Mouse (Mus musculus): Measurements from ENCODE around the gene Lrrc63.
"Not testable (repeated sequence)": the region's sequence is repeated elsewhere in the genome, so short reads cannot be mapped to it uniquely, and the experiment has no call there.

Gene Lrrc63

DNA sequence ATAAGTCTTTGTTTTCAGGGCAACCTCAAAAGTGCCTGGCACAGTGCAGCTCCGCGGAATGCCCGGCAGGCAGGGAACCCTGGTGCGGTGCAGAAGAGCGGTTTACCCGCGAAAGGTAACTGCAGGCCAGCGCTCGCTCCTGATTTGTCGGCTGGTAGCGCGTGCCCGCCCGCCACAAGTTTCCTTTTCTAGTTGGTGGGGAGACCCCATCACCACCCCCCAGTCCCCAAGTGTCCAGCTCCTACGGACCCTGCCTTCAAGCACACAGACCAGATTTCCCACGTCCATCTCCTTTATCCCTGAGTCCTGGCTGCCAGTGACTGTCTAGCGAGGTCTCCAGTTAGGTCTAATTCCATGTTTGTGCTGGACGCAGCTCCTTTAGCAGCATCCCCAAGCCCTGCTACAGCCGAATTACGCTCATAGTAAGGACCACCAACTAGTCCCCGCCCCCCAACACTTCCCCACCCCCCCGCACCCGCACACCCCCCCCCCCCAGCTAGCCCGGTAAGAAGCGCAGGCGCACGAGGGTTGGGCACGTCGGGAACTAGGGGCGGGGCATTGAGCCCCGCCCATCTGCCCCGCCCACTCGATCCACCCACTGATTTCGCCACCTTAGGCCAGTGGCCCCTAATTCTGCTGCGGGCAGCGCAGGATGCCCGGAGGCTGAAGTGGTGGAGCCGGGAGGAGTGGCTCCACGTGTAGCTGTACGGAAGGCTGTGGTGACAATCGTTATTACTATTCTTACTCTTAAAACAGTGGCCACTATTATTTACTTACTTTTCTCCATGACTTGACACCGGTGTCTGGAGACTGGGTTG is at the start of gene Lrrc63, which contains the start of gene Lcp1:
Lrrc63 (minus strand) TSS at position 381 of the 818 bp plus-strand sequence.
Lcp1 (plus strand) TSS at position 601 of the 818 bp plus-strand sequence.
- in situ Hi-C loops (cut with MboI, MseI), result no loop called here

DNA sequence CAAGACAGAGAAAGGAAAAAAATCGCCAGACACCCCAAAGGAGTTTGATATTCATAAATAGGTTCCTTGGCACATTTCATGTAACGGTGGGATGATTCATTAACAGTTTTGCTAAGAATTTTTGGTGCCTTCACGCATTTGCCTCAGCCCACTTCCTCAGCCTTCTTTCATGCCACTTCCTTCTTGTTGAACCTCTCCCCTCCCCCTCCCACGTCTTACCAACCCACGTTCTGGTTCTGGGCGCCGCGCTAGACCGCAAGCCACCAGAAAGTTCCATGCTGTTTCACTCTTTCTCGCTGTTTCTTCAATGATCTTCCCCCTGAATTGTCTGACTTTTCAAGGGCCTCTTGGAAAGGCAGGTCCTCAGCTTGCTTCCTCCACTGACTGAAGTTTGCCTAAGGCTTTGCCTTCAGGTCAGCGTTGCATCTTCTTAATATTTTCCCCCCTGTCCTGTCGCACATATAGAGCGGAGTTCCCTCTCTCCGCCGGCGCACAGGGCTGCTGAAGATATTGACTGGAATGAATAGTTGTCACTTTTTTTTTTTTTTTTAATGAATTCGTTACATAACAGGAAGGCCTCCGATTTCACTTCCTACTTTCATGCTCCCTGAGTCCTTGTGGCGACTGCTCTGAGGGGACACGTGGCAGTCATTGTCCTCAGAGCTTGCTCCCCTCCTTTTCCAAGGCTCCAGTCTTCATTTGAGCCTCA is 48.7 kb upstream of the Lrrc63 start:
- in situ Hi-C loops (cut with MboI, MseI), result no loop called here

DNA sequence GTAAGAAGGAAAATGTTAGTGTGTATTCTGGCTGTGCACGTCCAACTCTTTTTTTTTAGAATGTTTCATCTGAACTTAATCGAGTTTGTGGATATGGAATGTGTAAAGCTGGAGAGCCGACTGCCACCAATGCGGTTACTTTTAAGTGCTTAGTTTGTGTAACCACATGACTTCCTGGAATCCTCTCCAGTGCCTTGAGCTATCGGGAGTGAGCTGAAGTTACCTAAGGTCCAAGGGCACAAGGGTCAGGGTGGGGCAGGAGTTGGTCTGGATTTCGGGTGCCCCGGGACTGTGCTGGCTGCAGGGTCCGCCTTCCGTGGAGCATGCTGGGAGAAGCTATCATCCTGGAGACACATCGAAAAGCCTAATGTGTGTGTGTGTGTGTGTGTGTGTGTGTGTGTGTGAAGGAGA is 48.1 kb upstream of the Lrrc63 start:
- in situ Hi-C loops (cut with MboI, MseI), result no loop called here

- in situ Hi-C loops (cut with MboI, MseI), result no loop called here
Observed at GRCm38 (mm10) chr14:75178384-75178793, 47.7 kb upstream of the Lrrc63 start.

GRCm38 (mm10) chr14:75177400-75177799 is 46.7 kb upstream of the Lrrc63 start:
- in situ Hi-C loops (cut with MboI, MseI), result no loop called here

DNA sequence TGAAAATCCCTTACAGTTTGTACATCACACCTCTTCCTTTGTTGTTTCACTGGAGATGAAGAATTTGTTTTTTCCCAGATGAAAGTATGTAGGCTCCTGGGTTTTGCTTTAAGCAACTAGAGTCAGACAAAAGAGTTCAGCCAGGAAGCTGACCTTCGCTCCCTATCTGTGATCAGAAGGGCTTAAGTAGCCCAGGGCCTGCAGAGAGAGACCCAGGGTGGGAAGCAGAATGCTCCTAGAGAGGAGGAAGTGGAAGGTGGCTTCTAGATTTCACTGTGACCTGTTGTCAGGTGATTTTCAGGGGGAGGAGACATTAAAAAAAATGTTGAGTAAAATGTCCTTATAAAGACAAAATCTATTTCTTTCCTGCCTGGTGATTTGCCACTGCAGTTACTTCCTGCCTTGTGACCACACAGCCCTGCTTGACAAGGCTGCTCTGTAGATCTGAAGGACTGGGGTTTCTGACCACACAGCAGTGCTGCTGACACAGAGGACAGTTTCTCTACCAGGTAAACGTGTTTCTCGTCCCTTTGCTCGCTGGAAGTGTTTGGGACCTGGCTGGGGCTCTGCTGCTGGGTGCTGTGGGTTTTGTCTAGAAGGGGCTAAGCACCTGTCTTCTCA is 45.9 kb upstream of the Lrrc63 start:
- in situ Hi-C loops (cut with MboI, MseI), result no loop called here

DNA sequence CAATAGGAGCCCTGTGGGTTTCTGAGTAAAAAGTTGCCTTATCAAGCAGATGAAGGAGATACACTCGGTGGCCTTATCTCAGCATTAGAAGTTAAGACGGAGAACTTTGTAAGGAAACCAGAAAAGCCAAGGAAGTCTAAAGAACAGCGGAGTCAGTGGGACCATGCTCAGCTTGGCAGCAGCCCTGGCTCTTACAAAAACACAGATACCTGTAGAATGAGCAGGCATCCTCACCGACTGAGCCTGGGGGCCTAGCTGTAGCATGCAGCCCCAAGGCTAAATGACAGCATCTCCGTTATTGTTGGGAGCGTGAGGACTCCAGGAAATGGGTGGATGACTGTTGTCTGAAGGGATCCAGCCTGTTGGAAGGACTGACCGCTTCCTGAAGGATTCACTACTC is 45.1 kb upstream of the Lrrc63 start:
- in situ Hi-C loops (cut with MboI, MseI), result no loop called here

DNA sequence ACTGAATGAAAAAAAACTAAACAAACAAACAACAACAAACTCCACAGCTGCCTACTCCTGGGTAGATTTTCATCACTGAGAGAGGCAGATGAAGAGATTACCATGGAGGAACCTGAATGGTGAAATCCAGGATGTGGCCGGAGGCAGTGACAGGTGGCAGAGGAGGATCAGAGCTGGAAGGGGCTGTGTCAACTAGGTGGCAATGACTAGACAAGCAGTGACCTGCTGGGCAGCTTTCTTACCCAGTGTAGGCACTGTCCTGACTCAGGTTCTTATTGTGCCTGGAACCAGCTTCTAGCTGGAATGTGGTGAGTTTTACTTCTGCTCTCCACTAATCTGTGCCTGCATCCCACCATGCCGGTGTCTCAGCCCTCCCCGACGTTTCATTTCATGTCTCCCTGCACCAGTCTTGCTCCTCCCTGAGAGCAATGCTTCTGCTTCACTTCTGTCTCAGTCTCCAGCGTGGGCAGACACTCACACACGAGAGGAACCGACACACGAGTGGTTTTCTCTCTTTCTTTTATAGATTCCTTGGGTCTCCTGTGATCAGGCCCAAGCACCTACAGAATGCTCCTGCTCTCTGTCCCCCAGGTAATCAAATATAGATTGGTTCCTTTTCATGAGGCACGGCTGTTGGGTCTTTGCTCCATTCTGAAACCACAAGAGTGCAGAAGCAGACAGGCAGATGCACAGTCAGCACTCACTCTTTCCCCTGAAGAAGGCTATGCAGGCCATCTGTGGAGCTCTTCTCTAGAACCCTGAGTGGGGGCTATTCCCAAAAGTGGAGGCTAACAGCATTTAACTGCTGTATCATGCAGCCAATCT is 44.3 kb upstream of the Lrrc63 start:
- in situ Hi-C loops (cut with MboI, MseI), result loop anchor here (5.0 kb wide), 1 partner anchor 38 kb away; no protein-coding TSS in a partner anchor

DNA sequence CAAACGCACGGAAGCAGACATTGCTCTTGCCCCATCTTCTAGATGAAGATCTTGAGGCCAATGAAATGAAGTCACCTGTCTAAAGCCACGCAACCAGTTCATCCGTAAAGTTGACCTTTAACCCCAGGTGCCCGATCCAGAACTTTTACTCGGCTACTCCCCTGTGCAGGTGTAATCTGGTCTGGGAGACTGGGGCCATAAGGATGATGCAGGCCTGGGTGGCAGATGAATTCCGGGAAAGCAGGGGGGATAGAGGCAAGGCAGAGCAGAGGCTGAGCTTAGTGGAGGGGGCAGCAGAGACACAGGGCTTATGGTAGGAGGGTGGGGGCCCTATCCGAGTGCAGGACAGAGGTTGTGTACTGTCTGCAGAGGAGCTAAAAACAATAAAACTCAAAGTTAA is 43.6 kb upstream of the Lrrc63 start:
- in situ Hi-C loops (cut with MboI, MseI), result loop anchor here (5.0 kb wide), 1 partner anchor 37 kb away; no protein-coding TSS in a partner anchor

DNA sequence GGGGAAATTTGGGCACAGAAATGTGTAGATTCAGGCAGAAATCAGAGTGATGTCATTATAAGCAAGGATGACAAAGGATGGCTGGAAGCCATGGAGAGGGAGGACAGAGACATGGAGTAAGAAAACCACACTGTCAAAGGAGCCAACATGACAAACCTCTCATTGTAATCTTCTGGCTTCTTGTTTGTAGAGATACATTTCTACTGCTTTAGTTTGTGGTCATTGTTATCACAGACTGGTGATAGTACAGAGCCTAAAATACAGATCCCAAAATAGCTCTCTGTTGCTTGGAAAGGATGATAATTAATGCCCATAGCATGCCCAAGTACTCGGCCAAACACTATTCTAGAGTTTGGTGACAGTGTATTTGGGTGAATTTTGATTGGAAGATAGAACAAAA is 39.9 kb upstream of the Lrrc63 start:
- in situ Hi-C loops (cut with MboI, MseI), result loop anchor here (5.0 kb wide), 1 partner anchor 33 kb away; no protein-coding TSS in a partner anchor

- in situ Hi-C loops (cut with MboI, MseI), result no loop called here
Observed at GRCm38 (mm10) chr14:75168501-75168900, 37.8 kb upstream of the Lrrc63 start.

DNA sequence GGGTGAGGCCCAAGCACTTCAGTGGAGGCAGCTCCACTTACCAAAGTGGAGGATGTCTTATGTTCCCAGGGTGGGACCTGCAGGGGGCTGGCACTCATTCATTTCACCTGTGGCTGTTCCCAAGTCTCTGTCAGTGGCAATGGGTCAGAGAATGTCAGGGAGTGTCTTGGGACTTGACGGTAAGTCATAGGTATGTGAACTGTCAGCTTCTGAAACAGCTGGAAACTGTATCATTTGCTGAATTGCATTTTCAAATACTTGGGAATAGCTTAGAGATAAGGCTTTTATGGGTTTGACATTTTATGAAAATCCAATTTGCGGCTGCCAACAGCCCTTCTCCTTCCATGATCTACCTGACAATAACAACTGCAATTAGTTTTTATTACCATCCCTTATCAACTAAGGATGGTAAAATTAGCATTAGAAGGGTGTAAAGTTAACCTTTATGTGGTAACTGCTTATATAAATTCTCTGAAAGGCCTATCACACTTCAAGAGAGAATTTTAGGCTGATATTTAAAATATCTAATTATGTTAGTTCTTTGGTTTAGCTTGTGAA is 35.0 kb upstream of the Lrrc63 start:
- in situ Hi-C loops (cut with MboI, MseI), result no loop called here

DNA sequence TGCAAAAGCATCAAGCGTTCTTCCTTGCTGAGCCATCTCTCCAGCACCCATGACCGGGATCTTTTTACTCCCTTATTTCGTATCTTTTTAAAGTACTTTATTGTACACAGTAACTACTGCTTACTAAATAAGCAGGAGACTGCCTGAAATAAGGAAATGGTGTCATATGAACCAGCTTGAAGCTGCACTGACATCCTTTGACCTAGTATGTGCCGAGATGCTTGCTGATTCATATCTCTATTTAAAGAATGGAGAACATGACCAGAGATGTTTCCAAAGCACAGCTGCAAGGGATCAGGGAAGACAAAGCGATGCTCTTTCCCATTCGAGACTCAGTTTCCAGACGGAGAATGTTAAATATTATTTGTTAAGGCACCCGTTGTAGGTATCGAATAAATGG is 33.7 kb upstream of the Lrrc63 start:
- in situ Hi-C loops (cut with MboI, MseI), result no loop called here

GRCm38 (mm10) chr14:75163866-75164265 is 33.2 kb upstream of the Lrrc63 start:
- in situ Hi-C loops (cut with MboI, MseI), result no loop called here

DNA sequence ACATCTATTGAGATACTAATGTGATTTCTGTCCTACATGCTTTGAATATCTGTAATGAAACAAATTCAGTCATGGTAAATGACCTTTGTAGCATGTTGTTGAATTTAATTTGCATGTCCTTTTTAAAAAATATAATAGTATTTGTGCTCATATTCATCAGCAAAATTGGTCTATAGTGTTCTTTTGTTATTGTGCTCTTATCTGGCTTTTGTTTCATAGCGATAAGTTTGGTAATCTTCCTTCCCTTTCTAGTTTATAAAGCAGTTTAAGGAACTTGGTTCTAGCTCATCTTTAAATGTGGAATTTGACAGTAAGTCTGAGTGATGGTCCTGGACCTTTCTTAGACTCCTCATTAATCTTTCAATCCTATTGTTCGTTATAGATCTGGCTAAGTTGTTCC is 28.7 kb upstream of the Lrrc63 start:
- in situ Hi-C loops (cut with MboI, MseI), result no loop called here

- in situ Hi-C loops (cut with MboI, MseI), result no loop called here
Observed at GRCm38 (mm10) chr14:75154481-75154880, 23.8 kb upstream of the Lrrc63 start.

DNA sequence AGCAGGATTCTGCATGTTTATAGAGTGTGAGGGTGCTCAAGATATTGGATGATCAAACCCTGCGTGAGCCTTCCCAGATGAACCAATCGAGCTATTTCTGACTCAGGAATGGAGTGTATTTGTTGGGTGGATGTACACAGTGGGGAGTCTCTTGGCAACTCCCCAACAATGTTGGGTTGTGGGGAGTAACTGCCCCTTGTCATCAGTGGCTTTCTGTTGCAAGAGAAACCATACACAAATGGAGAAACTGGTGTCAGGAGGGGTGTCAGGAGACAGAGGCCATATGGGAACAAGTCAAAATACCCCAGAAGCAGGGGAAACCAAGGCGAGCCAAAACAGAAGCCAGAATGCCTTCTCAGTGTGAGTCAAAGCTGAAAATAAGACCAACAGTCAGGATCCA is 20.5 kb upstream of the Lrrc63 start:
- in situ Hi-C loops (cut with MboI, MseI), result no loop called here

GRCm38 (mm10) chr14:75150653-75151052 is 20.0 kb upstream of the Lrrc63 start:
- in situ Hi-C loops (cut with MboI, MseI), result no loop called here

DNA sequence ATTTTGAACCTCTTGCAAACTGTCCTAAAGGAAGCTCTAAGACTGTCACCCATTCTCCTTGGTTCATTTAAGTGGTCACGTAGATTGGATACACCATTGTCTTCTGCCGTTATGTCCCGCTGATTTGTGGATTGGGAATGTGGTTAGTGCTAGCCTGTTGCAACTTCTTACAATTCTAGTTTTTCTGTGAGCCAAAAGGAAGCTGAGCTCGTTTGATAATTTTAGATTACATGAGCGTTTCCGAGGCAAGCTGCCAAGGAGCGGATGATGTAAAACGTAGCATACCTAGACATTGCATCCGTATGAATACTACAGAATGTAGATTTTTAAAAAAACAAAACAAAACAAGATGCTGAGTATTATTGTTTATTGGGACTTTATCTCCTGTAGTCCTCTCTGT is 17.5 kb upstream of the Lrrc63 start:
- in situ Hi-C loops (cut with MboI, MseI), result no loop called here

DNA sequence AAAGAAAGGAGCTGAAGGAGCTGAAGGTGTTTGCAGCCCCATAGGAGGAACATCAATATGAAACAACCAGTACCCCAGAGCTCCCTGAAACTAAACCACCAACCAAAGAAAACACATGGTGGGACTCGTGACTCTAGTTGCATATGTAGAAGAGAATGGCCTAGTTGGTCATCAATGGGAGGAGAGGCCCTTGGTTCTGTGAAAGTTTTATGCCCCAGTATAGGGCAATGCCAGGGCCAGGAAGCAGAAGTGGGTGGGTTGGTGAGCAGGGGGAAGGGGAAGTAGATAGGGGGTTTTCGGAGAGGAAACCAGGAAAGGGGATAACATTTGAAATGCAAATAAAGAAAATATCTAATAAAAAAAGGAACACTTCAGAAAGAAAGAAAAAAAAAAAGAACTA is 17.0 kb upstream of the Lrrc63 start:
- in situ Hi-C loops (cut with MboI, MseI), result not testable (repeated sequence)

DNA sequence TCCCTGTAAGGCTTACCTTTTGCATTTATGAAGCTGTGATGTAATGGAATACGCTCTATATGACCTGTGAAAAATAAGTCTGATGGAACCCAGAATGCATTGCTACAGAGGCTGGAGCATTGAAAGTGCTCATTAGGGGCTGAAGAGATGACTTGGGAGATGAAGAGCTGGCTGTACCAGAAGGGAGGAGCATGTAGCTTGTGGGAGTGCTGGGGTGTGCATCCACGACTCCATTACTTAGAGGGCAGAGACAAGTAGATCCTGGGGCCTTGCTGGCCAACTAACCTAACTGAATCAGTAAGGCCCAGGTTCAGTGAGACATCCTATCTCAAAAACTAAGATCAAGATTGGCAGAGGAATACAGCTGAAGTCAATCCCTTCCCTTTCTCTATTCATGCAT is 8.5 kb upstream of the Lrrc63 start:
- in situ Hi-C loops (cut with MboI, MseI), result loop anchor here (5.0 kb wide), 1 partner anchor 33 kb away; no protein-coding TSS in a partner anchor

Data from regulatory T cell (primary cell).